Mouse (Mus musculus) c-Kit-positive CD71-positive TER-119-positive erythroid progenitor cells, embryonic 14.5 days (primary cell): ENCODE data around the gene Anxa5.
A peak's percentile ranks its signal among the peaks of the same experiment; 100 is the strongest.

ENCODE experiments used
- DNase-seq: peaks from one replicate; pipeline ENCODE4 v3.0.0-alpha.2; 2013; ENCODE audit warnings: low spot score

Gene Anxa5

GRCm38 (mm10) chr3:36475532-36476087 lies at the start of gene Anxa5, which contains the start of gene 1810062G17Rik:
Gene Anxa5, minus strand, starts transcription at chr3:36475894.
Gene 1810062G17Rik, plus strand, starts transcription at chr3:36475937.
- peak; percentile 83 for DNase-seq

GRCm38 (mm10) chr3:36524466-36524865 lies 48.8 kb upstream of the Anxa5 start:
- DNase-seq = no peak

GRCm38 (mm10) chr3:36522137-36522536 lies 46.4 kb upstream of the Anxa5 start:
- DNase-seq = no peak

GRCm38 (mm10) chr3:36521073-36522060 lies 45.7 kb upstream of the Anxa5 start, which contains the start of gene Gm11549:
Gene Gm11549, minus strand, starts transcription at chr3:36521813.
- DNase-seq = no peak

GRCm38 (mm10) chr3:36516196-36516595 lies 40.5 kb upstream of the Anxa5 start:
- no peak for DNase-seq

GRCm38 (mm10) chr3:36511491-36511890 lies 35.8 kb upstream of the Anxa5 start:
- no peak for DNase-seq

- no peak for DNase-seq
Observed at GRCm38 (mm10) chr3:36505809-36506735, 30.4 kb upstream of the Anxa5 start.

GRCm38 (mm10) chr3:36505306-36505705 lies 29.6 kb upstream of the Anxa5 start:
- DNase-seq = no peak

- no peak for DNase-seq
Observed at GRCm38 (mm10) chr3:36501546-36501945, 25.9 kb upstream of the Anxa5 start.

GRCm38 (mm10) chr3:36500976-36501375 lies 25.3 kb upstream of the Anxa5 start:
- no peak for DNase-seq

GRCm38 (mm10) chr3:36499418-36499817 lies 23.7 kb upstream of the Anxa5 start:
- DNase-seq = no peak

GRCm38 (mm10) chr3:36498224-36498623 lies 22.5 kb upstream of the Anxa5 start:
- no peak for DNase-seq

- peak; percentile 28 for DNase-seq
Observed at GRCm38 (mm10) chr3:36496746-36497145, 21.1 kb upstream of the Anxa5 start.

GRCm38 (mm10) chr3:36496273-36496672 lies 20.6 kb upstream of the Anxa5 start:
- DNase-seq = no peak

- DNase-seq = peak; percentile 69
Observed at GRCm38 (mm10) chr3:36495436-36495835, 19.7 kb upstream of the Anxa5 start.

- DNase-seq = no peak
Observed at GRCm38 (mm10) chr3:36494613-36495012, 18.9 kb upstream of the Anxa5 start.

GRCm38 (mm10) chr3:36493641-36494283 lies 18.1 kb upstream of the Anxa5 start:
- no peak for DNase-seq

GRCm38 (mm10) chr3:36492716-36493391 lies 17.2 kb upstream of the Anxa5 start:
- DNase-seq = no peak

- DNase-seq = no peak
Observed at GRCm38 (mm10) chr3:36491535-36491934, 15.8 kb upstream of the Anxa5 start.

- no peak for DNase-seq
Observed at GRCm38 (mm10) chr3:36489590-36489910, 13.9 kb upstream of the Anxa5 start.
